16 mouse cellular contexts compared by ENCODE assay signal in the genomic region with DNA sequence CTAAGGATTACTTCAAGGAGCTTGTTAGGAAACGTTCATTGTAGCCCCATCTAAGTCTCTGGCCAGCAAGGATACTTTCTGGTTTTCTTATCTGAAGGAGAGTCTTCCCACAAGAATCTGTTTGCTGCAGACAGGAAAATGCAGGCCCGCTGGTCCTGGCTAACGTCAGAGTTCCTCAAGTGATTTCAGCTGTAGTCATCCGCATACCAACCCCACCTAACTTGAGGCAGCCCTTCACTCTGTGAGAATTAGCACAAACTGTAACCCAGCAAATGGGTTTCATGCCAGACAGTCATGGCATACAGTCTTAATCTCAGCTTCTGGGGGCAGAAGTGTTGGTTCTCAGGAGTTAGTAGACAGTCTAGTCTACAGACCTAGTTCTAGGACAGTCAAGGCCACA. TPM values are rescaled to one million over a fixed set of nuclear protein-coding genes. Genes with fewer than 3 reads are reported as not detected.
DNase-seq lines count a peak whose midpoint lies in the region; ATAC-seq and TF ChIP-seq lines count a peak whose summit lies in the region.
"Had no signal": no experiment of that assay in that cellular context is flagged by ENCODE, and none has a peak within 500 bp of the region (broad histone marks: within the 10 kb centered on the region; RNA-seq: fewer than 3 reads in every experiment).

No protein-coding gene starts in this region.

- peaks cover 16% of the 10 kb centered on the region for H3K36me3 ChIP-seq in hindbrain, embryonic 10.5 days
- no peaks in the 10 kb centered on the region for H3K36me3 ChIP-seq in hindbrain, embryonic 12.5 days
- H3K36me3 ChIP-seq in MEL (ENCODE audit: control insufficient read depth in 1 of 2, insufficient read depth in 2 of 2, low read length in 2 of 2), result peaks cover 11 to 27% of the 10 kb centered on the region in 2 experiments
- H3K36me3 ChIP-seq in erythroblast, embryonic 14.5 days (ENCODE audit: control insufficient read depth), result peaks cover 46% of the 10 kb centered on the region
- H3K36me3 ChIP-seq: kidney, embryonic 15.5 days; neural tube, embryonic 12.5 days had no signal

- peaks cover 37% of the 10 kb centered on the region for H3K4me1 ChIP-seq in hindbrain, embryonic 10.5 days (replicated peaks)
- peaks cover 8% of the 10 kb centered on the region; the same call in 1 of the 2 replicates for H3K4me1 ChIP-seq in hindbrain, embryonic 12.5 days
- peaks cover 17 to 21% of the 10 kb centered on the region in 2 experiments for H3K4me1 ChIP-seq in MEL (ENCODE audit: control insufficient read depth in 1 of 2, insufficient read depth in 2 of 2, low read length in 2 of 2)
- H3K4me1 ChIP-seq in erythroblast, embryonic 14.5 days (ENCODE audit: control insufficient read depth), result peaks cover 52% of the 10 kb centered on the region
- H3K4me1 ChIP-seq in cerebellum, adult 2 months (ENCODE audit: control insufficient read depth, insufficient read depth, low read length), result no peaks in the 10 kb centered on the region

- DNase-seq in hindbrain, embryonic 10.5 days (ENCODE audit: low spot score), result no peak
- peak; percentile 60 for DNase-seq in MEL (ENCODE audit: low read depth, low spot score)
- peak; percentile 39 for DNase-seq in lung, postnatal 25 days (ENCODE audit: low spot score)
- DNase-seq in cerebellum, adult 2 months, result no peak
- no peak for DNase-seq in layer of hippocampus, adult 8-10 months (ENCODE audit: low spot score in 2 of 2)
- DNase-seq: cerebellum, adult 18-20 months; gastrocnemius, postnatal 25 days; heart, postnatal 10 days; left cerebral cortex, postnatal 4 days; thymus, postnatal 36 days had no signal

- ATAC-seq in hindbrain, embryonic 12.5 days (ENCODE audit: low FRiP score), result no peak
- ATAC-seq: hindbrain, postnatal 0 days; Patski had no signal

- H3K27ac ChIP-seq in hindbrain, embryonic 10.5 days, result 0 out of 2 replicates have a peak overlapping the region, but pooled peaks have one; percentile 3
- H3K27ac ChIP-seq in hindbrain, embryonic 12.5 days, result no peak overlapping the region
- H3K27ac ChIP-seq in MEL (ENCODE audit: control insufficient read depth, low read depth, low read length), result no peak overlapping the region
- no peak overlapping the region; the same call in 1 of the 2 replicates for H3K27ac ChIP-seq in cerebellum, adult 2 months (ENCODE audit: insufficient read depth, low read length)
- H3K27ac ChIP-seq: hindbrain, postnatal 0 days; neural tube, embryonic 12.5 days had no signal

- peaks cover 24% of the 10 kb centered on the region for H3K79me2 ChIP-seq in MEL (ENCODE audit: control insufficient read depth, insufficient read depth, low read length, poor library complexity)

- H3K4me2 ChIP-seq in hindbrain, embryonic 12.5 days (replicated peaks), result no peak overlapping the region

- TF ChIP-seq POLR2A in MEL (IDR thresholded peaks at IDR 0.05; ENCODE audit: control insufficient read depth in 1 of 2, insufficient read depth in 1 of 2, low read depth in 1 of 2, low read length in 2 of 2, poor library complexity in 1 of 2), result no peak
- no peak for TF ChIP-seq POLR2A in cerebellum, adult 2 months (IDR thresholded peaks at IDR 0.05; ENCODE audit: borderline replicate concordance, insufficient read depth, low read length)

- H3K27me3 ChIP-seq in hindbrain, embryonic 10.5 days (ENCODE audit: insufficient read depth, poor library complexity, severe bottlenecking), result peaks cover 5% of the 10 kb centered on the region; the same call in 1 of the 2 replicates
- no peaks in the 10 kb centered on the region for H3K27me3 ChIP-seq in hindbrain, embryonic 12.5 days
- H3K27me3 ChIP-seq in MEL (ENCODE audit: control insufficient read depth in 1 of 2, insufficient read depth in 2 of 2, low read length in 2 of 2), result no peaks in the 10 kb centered on the region
- no peaks in the 10 kb centered on the region for H3K27me3 ChIP-seq in erythroblast, embryonic 14.5 days (ENCODE audit: control insufficient read depth)
- no peaks in the 10 kb centered on the region for H3K27me3 ChIP-seq in cerebellum, adult 2 months (ENCODE audit: control insufficient read depth, insufficient read depth, low read length)
- H3K27me3 ChIP-seq: kidney, embryonic 15.5 days; neural tube, embryonic 12.5 days; Patski had no signal

- no peak overlapping the region for H3K9ac ChIP-seq in hindbrain, embryonic 12.5 days
- no peak overlapping the region; the same call in 1 of the 2 replicates for H3K9ac ChIP-seq in MEL (ENCODE audit: control insufficient read depth, low read depth, low read length, poor library complexity, severe bottlenecking)

- no peak overlapping the region for H3K4me3 ChIP-seq in hindbrain, embryonic 10.5 days
- no peak overlapping the region for H3K4me3 ChIP-seq in hindbrain, embryonic 12.5 days
- H3K4me3 ChIP-seq in MEL (ENCODE audit: control insufficient read depth in 1 of 2, insufficient read depth in 1 of 2, low read depth in 2 of 2, low read length in 2 of 2), result no peak overlapping the region; a peak in 1 of 4 replicates
- H3K4me3 ChIP-seq in erythroblast, embryonic 14.5 days (replicated peaks), result peak overlapping the region; percentile 79
- H3K4me3 ChIP-seq in cerebellum, adult 2 months (replicated peaks; ENCODE audit: insufficient read depth, low read depth, low read length), result no peak overlapping the region
- H3K4me3 ChIP-seq: neural tube, embryonic 12.5 days had no signal

- WGBS in hindbrain, embryonic 10.5 days, result 76% methylated on average over 4 of the region's 4 CpGs
- 76% methylated on average over 4 of the region's 4 CpGs for WGBS in hindbrain, embryonic 12.5 days
- 85% methylated on average over 4 of the region's 4 CpGs for WGBS in cerebellum, adult 2 months

- no peak for TF ChIP-seq CTCF in MEL (IDR thresholded peaks at IDR 0.05 in 2 of 3, conservative IDR thresholded peaks at IDR 0.05 in 1 of 3; ENCODE audit: control insufficient read depth in 1 of 3, insufficient read depth in 1 of 3, low read depth in 2 of 3, low read length in 3 of 3, poor library complexity in 1 of 3, severe bottlenecking in 1 of 3)
- TF ChIP-seq CTCF in cerebellum, adult 2 months (IDR thresholded peaks at IDR 0.05; ENCODE audit: borderline replicate concordance, insufficient read depth, low read depth, low read length), result no peak

- no peaks in the 10 kb centered on the region for H3K9me3 ChIP-seq in hindbrain, embryonic 10.5 days
- H3K9me3 ChIP-seq in hindbrain, embryonic 12.5 days (replicated peaks), result no peaks in the 10 kb centered on the region
- H3K9me3 ChIP-seq in MEL (replicated peaks; ENCODE audit: insufficient read depth, low read length), result no peaks in the 10 kb centered on the region
- H3K9me3 ChIP-seq in erythroblast, embryonic 14.5 days (ENCODE audit: control insufficient read depth, low read length), result no peaks in the 10 kb centered on the region
- H3K9me3 ChIP-seq: kidney, embryonic 15.5 days; neural tube, embryonic 12.5 days had no signal

- peak in 1 of 2 experiments; percentile 32; a peak in 2 of 4 replicates for TF ChIP-seq EP300 in MEL (IDR thresholded peaks at IDR 0.05; ENCODE audit: low read depth in 1 of 2, low read length in 2 of 2)

- TF ChIP-seq RAD21 in MEL (IDR thresholded peaks at IDR 0.05; ENCODE audit: low read depth, low read length), result no peak

TF ChIP-seq in MEL, 35 proteins besides CTCF, POLR2A, EP300 and RAD21:
- TF ChIP-seq TCF12 (IDR thresholded peaks at IDR 0.05; ENCODE audit: low read depth, low read length) (0 out of 2 replicates have a peak, but pooled peaks have one; percentile 41), ETS1 (IDR thresholded peaks at IDR 0.05; ENCODE audit: low read depth, low read length) (peak; percentile 57; the same call in 1 of the 2 replicates), TAL1 (IDR thresholded peaks at IDR 0.05; ENCODE audit: low read length) (peak; percentile 38), RCOR1 (IDR thresholded peaks at IDR 0.05; ENCODE audit: low read depth, low read length) (peak; percentile 78), POLR2AphosphoS2 (IDR thresholded peaks at IDR 0.05; ENCODE audit: low read length) (no peak), GATA1 (IDR thresholded peaks at IDR 0.05; ENCODE audit: low read depth, low read length) (peak; percentile 25; the same call in 1 of the 2 replicates)
TF ChIP-seq in MEL: peak in this region for 5.

RNA-seq across cellular contexts. Expression of a gene that starts 2.0 kb away (rescaled TPM):
- polyA plus RNA-seq in hindbrain, embryonic 10.5 days (2016; fragmentation: Nextera tagmentation; extraction: Ambion mirVana), result 152 and 193 TPM in 2 replicates
- 122 and 125 TPM in 2 replicates for polyA plus RNA-seq in hindbrain, embryonic 12.5 days (2016; fragmentation: Nextera tagmentation; extraction: Ambion mirVana)
- 11.3 and 14.8 TPM in 2 replicates for total RNA-seq in MEL (2012; rRNA removed)
- polyA plus RNA-seq in MEL (2012; ENCODE audit: insufficient read depth in 1 of 2, insufficient read length in 2 of 2, low read depth in 1 of 2, low replicate concordance in 2 of 2, missing spikeins in 1 of 2), result 10 to 100 TPM in 1 of 2 experiments, not detected in 1; 17.4 TPM
- 3.3 and 9.0 TPM in 2 replicates for polyA plus RNA-seq in erythroblast, embryonic 14.5 days (2012)
- 12.5 and 17.3 TPM in 2 replicates for polyA plus RNA-seq in cerebellum, adult 2 months (2012; rRNA removed)
- total RNA-seq in layer of hippocampus, adult 8-10 months (2022), result 10 to 100 TPM; 14.2 to 18.5 (median 17.1) TPM

RNA-seq across cellular contexts. Expression of a gene that starts 42.0 kb away (rescaled TPM):
- polyA plus RNA-seq in hindbrain, embryonic 10.5 days (2016; fragmentation: Nextera tagmentation; extraction: Ambion mirVana), result 101 and 172 TPM in 2 replicates
- 131 TPM in 2 replicates for polyA plus RNA-seq in hindbrain, embryonic 12.5 days (2016; fragmentation: Nextera tagmentation; extraction: Ambion mirVana)
- 75.9 and 86.7 TPM in 2 replicates for total RNA-seq in MEL (2012; rRNA removed)
- 1,000 to 10,000 TPM in 1 of 2 experiments, 10 to 100 TPM in 1; 88.7 to 1,112 TPM for polyA plus RNA-seq in MEL (2012; ENCODE audit: insufficient read depth in 1 of 2, insufficient read length in 2 of 2, low read depth in 1 of 2, low replicate concordance in 2 of 2, missing spikeins in 1 of 2)
- 17.0 and 17.3 TPM in 2 replicates for polyA plus RNA-seq in erythroblast, embryonic 14.5 days (2012)
- polyA plus RNA-seq in cerebellum, adult 2 months (2012; rRNA removed), result 4.5 and 4.8 TPM in 2 replicates
- 1 to 10 TPM; 5.8 to 10.0 (median 7.5) TPM for total RNA-seq in layer of hippocampus, adult 8-10 months (2022)

RNA-seq across cellular contexts. Expression of a gene that starts 42.1 kb away (rescaled TPM):
- 12.9 and 18.2 TPM in 2 replicates for polyA plus RNA-seq in hindbrain, embryonic 10.5 days (2016; fragmentation: Nextera tagmentation; extraction: Ambion mirVana)
- polyA plus RNA-seq in hindbrain, embryonic 12.5 days (2016; fragmentation: Nextera tagmentation; extraction: Ambion mirVana), result 15.9 and 18.2 TPM in 2 replicates
- total RNA-seq in MEL (2012; rRNA removed), result 4.6 and 6.3 TPM in 2 replicates
- 1 to 10 TPM in 1 of 2 experiments, not detected in 1; 8.4 TPM for polyA plus RNA-seq in MEL (2012; ENCODE audit: insufficient read depth in 1 of 2, insufficient read length in 2 of 2, low read depth in 1 of 2, low replicate concordance in 2 of 2, missing spikeins in 1 of 2)
- polyA plus RNA-seq in erythroblast, embryonic 14.5 days (2012), result 0.20 and 0.41 TPM in 2 replicates
- polyA plus RNA-seq in cerebellum, adult 2 months (2012; rRNA removed), result 21.1 and 24.3 TPM in 2 replicates
- 10 to 100 TPM; 23.9 to 30.2 (median 28.3) TPM for total RNA-seq in layer of hippocampus, adult 8-10 months (2022)

Comparison
In these comparisons a context has a peak if more than half of its experiments do, and no peak if none do; other contexts are left out.
1. DNase-seq: peak in MEL (single experiment) and lung, postnatal 25 days (single experiment); none in hindbrain, embryonic 10.5 days (single experiment), cerebellum, adult 2 months (0 of 2) and layer of hippocampus, adult 8-10 months (0 of 2).